Mouse (Mus musculus): ENCODE data around the gene Igf2bp2. TPM values are rescaled to one million over a fixed set of nuclear protein-coding genes. Genes with fewer than 3 reads are reported as not detected.

Igf2bp2 gene
- polyA plus RNA-seq, 1 experiment: 24.3 TPM

- Histone ChIP-seq H3K27me3 (ENCODE audit: control insufficient read depth, insufficient read depth, insufficient read length) (no peaks in the 10 kb centered on the region), H3K79me2 (ENCODE audit: control insufficient read depth, insufficient read depth) (no peaks in the 10 kb centered on the region), H3ac (ENCODE audit: control insufficient read depth, insufficient read length, low read depth) (no peak overlapping the region), H3K4me3 (ENCODE audit: insufficient read depth, poor library complexity, severe bottlenecking) (no peak overlapping the region), H3K36me3 (ENCODE audit: control insufficient read depth, insufficient read depth) (no peaks in the 10 kb centered on the region), H3K79me3 (ENCODE audit: low read depth) (no peaks in the 10 kb centered on the region)
- no peak for TF ChIP-seq CTCF (IDR thresholded peaks at IDR 0.05; ENCODE audit: control insufficient read depth, insufficient read depth, insufficient read length)
- TF ChIP-seq USF1 (IDR thresholded peaks at IDR 0.05; ENCODE audit: low read depth): no peak
- no peak for TF ChIP-seq MYOD1 (IDR thresholded peaks at IDR 0.05; ENCODE audit: control insufficient read depth, insufficient read length, low read depth)
- no peak for TF ChIP-seq MAX (IDR thresholded peaks at IDR 0.05)
- no peak for TF ChIP-seq FOSL1 (IDR thresholded peaks at IDR 0.05; ENCODE audit: insufficient read depth, low read length, poor library complexity, severe bottlenecking)
- no peak for TF ChIP-seq MYOG (IDR thresholded peaks at IDR 0.05; ENCODE audit: control insufficient read depth, extremely low read depth, insufficient read length)
Observed at GRCm38 (mm10) chr16:22185411-22185810, 22.3 kb upstream of the Igf2bp2 start.

GRCm38 (mm10) chr16:22184113-22184512, 21.0 kb upstream of the Igf2bp2 start:
- no peaks in the 10 kb centered on the region for H3K36me3 ChIP-seq (ENCODE audit: control insufficient read depth, insufficient read depth)
- TF ChIP-seq MYOD1 (IDR thresholded peaks at IDR 0.05; ENCODE audit: control insufficient read depth, insufficient read length, low read depth) (no peak), MAX (IDR thresholded peaks at IDR 0.05) (no peak)

GRCm38 (mm10) chr16:22182286-22182685, 19.2 kb upstream of the Igf2bp2 start:
- Histone ChIP-seq H3ac (ENCODE audit: control insufficient read depth, insufficient read length, low read depth) (no peak overlapping the region), H3K27me3 (ENCODE audit: control insufficient read depth, insufficient read depth, insufficient read length) (no peaks in the 10 kb centered on the region), H3K36me3 (ENCODE audit: control insufficient read depth, insufficient read depth) (no peaks in the 10 kb centered on the region), H3K79me2 (ENCODE audit: control insufficient read depth, insufficient read depth) (no peaks in the 10 kb centered on the region), H3K4me3 (ENCODE audit: insufficient read depth, poor library complexity, severe bottlenecking) (no peak overlapping the region), H3K79me3 (ENCODE audit: low read depth) (no peaks in the 10 kb centered on the region)
- TF ChIP-seq CEBPB (IDR thresholded peaks at IDR 0.05; ENCODE audit: low read depth): no peak
- TF ChIP-seq MAX (IDR thresholded peaks at IDR 0.05): no peak
- no peak for TF ChIP-seq CTCF (IDR thresholded peaks at IDR 0.05; ENCODE audit: control insufficient read depth, insufficient read depth, insufficient read length)
- TF ChIP-seq MYOG (IDR thresholded peaks at IDR 0.05; ENCODE audit: control insufficient read depth, extremely low read depth, insufficient read length): no peak
- no peak for TF ChIP-seq FOSL1 (IDR thresholded peaks at IDR 0.05; ENCODE audit: insufficient read depth, low read length, poor library complexity, severe bottlenecking)
- TF ChIP-seq USF1 (IDR thresholded peaks at IDR 0.05; ENCODE audit: low read depth): no peak
- TF ChIP-seq MYOD1 (IDR thresholded peaks at IDR 0.05; ENCODE audit: control insufficient read depth, insufficient read length, low read depth): no peak

More at GRCm38 (mm10) chr16:22184113-22184512, 21.0 kb upstream of the Igf2bp2 start:
- Histone ChIP-seq H3K27me3 (ENCODE audit: control insufficient read depth, insufficient read depth, insufficient read length) (no peaks in the 10 kb centered on the region), H3K79me2 (ENCODE audit: control insufficient read depth, insufficient read depth) (no peaks in the 10 kb centered on the region), H3ac (ENCODE audit: control insufficient read depth, insufficient read length, low read depth) (no peak overlapping the region), H3K79me3 (ENCODE audit: low read depth) (no peaks in the 10 kb centered on the region), H3K4me3 (ENCODE audit: insufficient read depth, poor library complexity, severe bottlenecking) (no peak overlapping the region)

- no peaks in the 10 kb centered on the region for H3K79me3 ChIP-seq (ENCODE audit: low read depth)
- no peak for TF ChIP-seq CTCF (IDR thresholded peaks at IDR 0.05; ENCODE audit: control insufficient read depth, insufficient read depth, insufficient read length)
- no peak for TF ChIP-seq CEBPB (IDR thresholded peaks at IDR 0.05; ENCODE audit: low read depth)
- TF ChIP-seq MAX (IDR thresholded peaks at IDR 0.05): no peak
- no peak for TF ChIP-seq FOSL1 (IDR thresholded peaks at IDR 0.05; ENCODE audit: insufficient read depth, low read length, poor library complexity, severe bottlenecking)
- no peak for TF ChIP-seq MYOD1 (IDR thresholded peaks at IDR 0.05; ENCODE audit: control insufficient read depth, insufficient read length, low read depth)
- TF ChIP-seq USF1 (IDR thresholded peaks at IDR 0.05; ENCODE audit: low read depth): no peak
- no peak for TF ChIP-seq MYOG (IDR thresholded peaks at IDR 0.05; ENCODE audit: control insufficient read depth, extremely low read depth, insufficient read length)
- no peaks in the 10 kb centered on the region for H3K27me3 ChIP-seq (ENCODE audit: control insufficient read depth, insufficient read depth, insufficient read length)
- no peaks in the 10 kb centered on the region for H3K36me3 ChIP-seq (ENCODE audit: control insufficient read depth, insufficient read depth)
- no peak overlapping the region for H3K4me3 ChIP-seq (ENCODE audit: insufficient read depth, poor library complexity, severe bottlenecking)
- no peaks in the 10 kb centered on the region for H3K79me2 ChIP-seq (ENCODE audit: control insufficient read depth, insufficient read depth)
- no peak overlapping the region for H3ac ChIP-seq (ENCODE audit: control insufficient read depth, insufficient read length, low read depth)
Observed at GRCm38 (mm10) chr16:22178793-22179192, 15.7 kb upstream of the Igf2bp2 start.

- no peaks in the 10 kb centered on the region for H3K36me3 ChIP-seq (ENCODE audit: control insufficient read depth, insufficient read depth)
- TF ChIP-seq MAX (IDR thresholded peaks at IDR 0.05) (no peak), FOSL1 (IDR thresholded peaks at IDR 0.05; ENCODE audit: insufficient read depth, low read length, poor library complexity, severe bottlenecking) (no peak), USF1 (IDR thresholded peaks at IDR 0.05; ENCODE audit: low read depth) (no peak), CTCF (IDR thresholded peaks at IDR 0.05; ENCODE audit: control insufficient read depth, insufficient read depth, insufficient read length) (no peak), MYOD1 (IDR thresholded peaks at IDR 0.05; ENCODE audit: control insufficient read depth, insufficient read length, low read depth) (no peak), CEBPB (IDR thresholded peaks at IDR 0.05; ENCODE audit: low read depth) (no peak), MYOG (IDR thresholded peaks at IDR 0.05; ENCODE audit: control insufficient read depth, extremely low read depth, insufficient read length) (no peak)
- H3K79me2 ChIP-seq (ENCODE audit: control insufficient read depth, insufficient read depth): no peaks in the 10 kb centered on the region
- no peak overlapping the region for H3ac ChIP-seq (ENCODE audit: control insufficient read depth, insufficient read length, low read depth)
- no peaks in the 10 kb centered on the region for H3K79me3 ChIP-seq (ENCODE audit: low read depth)
- H3K27me3 ChIP-seq (ENCODE audit: control insufficient read depth, insufficient read depth, insufficient read length): no peaks in the 10 kb centered on the region
- H3K4me3 ChIP-seq (ENCODE audit: insufficient read depth, poor library complexity, severe bottlenecking): no peak overlapping the region
Observed at GRCm38 (mm10) chr16:22177999-22178398, 14.9 kb upstream of the Igf2bp2 start.

GRCm38 (mm10) chr16:22168731-22169130, 5.6 kb upstream of the Igf2bp2 start:
- Histone ChIP-seq H3ac (ENCODE audit: control insufficient read depth, insufficient read length, low read depth) (no peak overlapping the region), H3K4me3 (ENCODE audit: insufficient read depth, poor library complexity, severe bottlenecking) (no peak overlapping the region), H3K79me3 (ENCODE audit: low read depth) (no peaks in the 10 kb centered on the region), H3K27me3 (ENCODE audit: control insufficient read depth, insufficient read depth, insufficient read length) (no peaks in the 10 kb centered on the region), H3K36me3 (ENCODE audit: control insufficient read depth, insufficient read depth) (no peaks in the 10 kb centered on the region), H3K79me2 (ENCODE audit: control insufficient read depth, insufficient read depth) (no peaks in the 10 kb centered on the region)
- TF ChIP-seq USF1 (IDR thresholded peaks at IDR 0.05; ENCODE audit: low read depth): no peak
- no peak for TF ChIP-seq MAX (IDR thresholded peaks at IDR 0.05)
- TF ChIP-seq CEBPB (IDR thresholded peaks at IDR 0.05; ENCODE audit: low read depth): no peak
- TF ChIP-seq FOSL1 (IDR thresholded peaks at IDR 0.05; ENCODE audit: insufficient read depth, low read length, poor library complexity, severe bottlenecking): no peak
- no peak for TF ChIP-seq CTCF (IDR thresholded peaks at IDR 0.05; ENCODE audit: control insufficient read depth, insufficient read depth, insufficient read length)
- TF ChIP-seq MYOD1 (IDR thresholded peaks at IDR 0.05; ENCODE audit: control insufficient read depth, insufficient read length, low read depth): no peak

Data from C2C12 (cell line).